Mouse (Mus musculus) lung, adult 2 months (tissue): ENCODE results near the gene Mael.

Experiments
- CTCF ChIP-seq: fragments of 200-500 bp; IDR thresholded peaks from 2 replicates; pipeline ENCODE4 v1.5.1; 2011; ENCODE audit warnings: mild to moderate bottlenecking, low read length, control low read depth; ENCODE audit not compliant: insufficient read depth
- POLR2A ChIP-seq: fragments of 200-500 bp; IDR thresholded peaks from 2 replicates; pipeline ENCODE4 v1.6.1; 2011; ENCODE audit warnings: low read depth, mild to moderate bottlenecking, control low read depth, low read length, borderline replicate concordance; ENCODE audit errors: extremely low read depth

DNA sequence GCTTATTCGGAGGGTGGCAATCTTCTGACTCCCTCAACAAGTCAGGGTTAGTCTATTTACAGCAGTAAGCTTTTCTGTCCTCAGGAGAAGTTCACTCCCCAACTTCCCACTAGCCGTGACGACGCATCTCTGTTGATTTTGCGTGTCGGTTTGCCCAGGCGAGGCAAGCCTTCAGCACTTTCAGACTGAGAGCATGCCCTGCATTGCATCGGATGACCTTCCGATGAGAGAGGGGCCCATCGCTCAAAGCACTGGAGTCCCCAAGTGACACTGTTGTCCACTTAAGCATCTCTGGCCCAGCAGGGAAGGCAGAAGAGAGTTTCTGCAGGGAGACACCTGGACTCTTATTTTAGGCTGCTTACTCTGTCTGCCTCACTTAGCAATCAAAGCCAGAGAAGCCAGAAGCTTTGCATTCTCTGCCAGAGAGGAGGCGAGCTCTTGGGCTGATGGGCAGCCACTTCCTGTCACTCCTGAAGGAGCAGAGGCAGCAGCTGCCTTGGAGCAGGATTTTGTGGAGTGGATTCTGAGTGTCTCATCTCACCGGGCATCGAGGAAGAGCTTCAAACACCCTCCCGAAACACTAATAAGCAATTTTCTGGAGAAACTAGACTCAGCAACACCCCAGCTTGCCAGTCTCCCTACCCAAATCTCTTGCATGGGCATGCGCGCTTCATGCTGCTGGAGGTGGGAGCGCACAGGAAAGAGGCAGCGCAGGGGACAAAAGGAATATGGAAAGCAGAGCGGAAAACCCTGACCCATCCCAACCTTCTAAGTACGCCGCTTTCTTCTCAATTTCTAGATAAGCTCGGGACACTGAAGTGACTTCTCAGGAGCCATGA, 53.9 kb downstream of the Mael start:
- TF ChIP-seq POLR2A (no peak), CTCF (no peak)
